Mouse (Mus musculus) heart, embryonic 14.5 days (tissue): ENCODE data around the gene Ldlrap1. TPM values are rescaled to one million over a fixed set of nuclear protein-coding genes. Genes with fewer than 3 reads are reported as not detected.
A peak's percentile ranks its signal among the peaks of the same experiment; 100 is the strongest.

Experiments used
- ATAC-seq: fragments of 200-750 bp; cut with Nextera tagmentation; 2 replicates; pipeline ENCODE4 v1.8.0; 2017; ENCODE audit warnings: low read depth, moderate TSS enrichment; ENCODE audit not compliant: insufficient number of reproducible peaks, insufficient read depth, low FRiP score
- H3K27ac ChIP-seq, 2 experiments: fragments of 200-500 bp in 1 of 2; fragments of 300-500 bp in 1 of 2; sonication (generic) in 1 of 2; replicated peaks in 1 of 2; 2 replicates each; pipeline ENCODE4 v1.5.1; 2012 to 2014; ENCODE audit warnings: low read depth in 2 of 2, low read length in 2 of 2, control low read depth in 1 of 2, mild to moderate bottlenecking in 1 of 2, mixed read lengths in 1 of 2; ENCODE audit not compliant: control insufficient read depth in 1 of 2, insufficient read depth in 1 of 2
- H3K27me3 ChIP-seq: fragments of 300-500 bp; sonication (generic); 2 replicates; pipeline ENCODE4 v1.6.1; 2014; ENCODE audit warnings: mild to moderate bottlenecking, low read length, control low read depth; ENCODE audit not compliant: control insufficient read depth, insufficient read depth
- H3K36me3 ChIP-seq: fragments of 300-500 bp; sonication (generic); 2 replicates; pipeline ENCODE4 v1.6.1; 2014; ENCODE audit warnings: mild to moderate bottlenecking, control low read depth, low read length, mixed read lengths; ENCODE audit not compliant: control insufficient read depth, insufficient read depth
- H3K4me1 ChIP-seq, 2 experiments: fragments of 200-500 bp in 1 of 2; fragments of 300-500 bp in 1 of 2; sonication (generic) in 1 of 2; 2 replicates each; pipeline ENCODE4 v1.6.1; 2012 to 2014; ENCODE audit warnings: low read length in 2 of 2, control low read depth in 1 of 2, mixed read lengths in 1 of 2; ENCODE audit not compliant: control insufficient read depth in 2 of 2, insufficient read depth in 2 of 2
- H3K4me2 ChIP-seq: fragments of 300-500 bp; sonication (generic); 2 replicates; pipeline ENCODE4 v1.6.1; 2014; ENCODE audit warnings: mild to moderate bottlenecking, low read length
- H3K4me3 ChIP-seq, 2 experiments: fragments of 200-500 bp in 1 of 2; fragments of 300-500 bp in 1 of 2; sonication (generic) in 1 of 2; 2 replicates each; pipeline ENCODE4 v1.5.1; 2012 to 2014; ENCODE audit warnings: low read length in 2 of 2, mild to moderate bottlenecking in 2 of 2, control low read depth in 1 of 2, low read depth in 1 of 2, moderate library complexity in 1 of 2; ENCODE audit not compliant: control insufficient read depth in 1 of 2, insufficient read depth in 1 of 2
- H3K9ac ChIP-seq: fragments of 300-500 bp; sonication (generic); 2 replicates; pipeline ENCODE4 v1.6.1; 2014; ENCODE audit warnings: mild to moderate bottlenecking, low read length
- H3K9me3 ChIP-seq: fragments of 300-500 bp; sonication (generic); 2 replicates; pipeline ENCODE4 v1.6.1; 2016; ENCODE audit warnings: low read length, control low read depth; ENCODE audit not compliant: control insufficient read depth
- WGBS: fragments of 180-500 bp; shearing (Covaris S2); extraction: QIAGEN DNeasy Blood & Tissue Kit; methylation state at CpG from one replicate; pipeline ENCODE4 v1.1.7; 2014; 5-methylcytosine and 5-hydroxymethylcytosine counted together
- polyA plus RNA-seq: library from polyadenylated mRNA; unstranded; fragments of >200 nt; fragmentation: Nextera tagmentation; extraction: Ambion mirVana; gene quantifications from 2 replicates; pipeline ENCODE4 v1.2.1, GENCODE M21; 2014

The Ldlrap1 gene
- polyA plus RNA-seq, 1 experiment from 2014 or later = 12.3 TPM

- Histone ChIP-seq H3K9ac (no peak overlapping the region), H3K36me3 (no peaks in the 10 kb centered on the region), H3K9me3 (no peaks in the 10 kb centered on the region), H3K4me1 (peaks cover 9 to 15% of the 10 kb centered on the region in 2 experiments), H3K27me3 (no peaks in the 10 kb centered on the region), H3K4me3 (no peak overlapping the region), H3K4me2 (no peak overlapping the region), H3K27ac (no peak overlapping the region)
- 59% methylated on average over 7 of the region's 7 CpGs for WGBS
- no peak for ATAC-seq
Observed at GRCm38 (mm10) chr4:134736147-134736546, 31.7 kb downstream of the Ldlrap1 start.

GRCm38 (mm10) chr4:134734629-134735081 is 33.2 kb downstream of the Ldlrap1 start:
- peak; percentile 6; the same call in 1 of the 2 replicates for ATAC-seq

GRCm38 (mm10) chr4:134734038-134734628 is 33.7 kb downstream of the Ldlrap1 start:
- H3K4me1 ChIP-seq = peaks cover 17 to 31% of the 10 kb centered on the region in 2 experiments
- H3K4me2 ChIP-seq = 0 out of 2 replicates have a peak overlapping the region, but pooled peaks have one; percentile 7
- no peaks in the 10 kb centered on the region for H3K9me3 ChIP-seq
- no peak overlapping the region for H3K9ac ChIP-seq
- WGBS = 7% methylated on average over 13 of the region's 13 CpGs
- H3K4me3 ChIP-seq = no peak overlapping the region
- ATAC-seq = peak; percentile 43
- H3K36me3 ChIP-seq = no peaks in the 10 kb centered on the region
- H3K27me3 ChIP-seq = no peaks in the 10 kb centered on the region
- peak overlapping the region in 1 of 2 experiments; percentile 10; a peak in 1 of 4 replicates for H3K27ac ChIP-seq

More at GRCm38 (mm10) chr4:134734629-134735081, 33.2 kb downstream of the Ldlrap1 start:
- H3K9me3 ChIP-seq = no peaks in the 10 kb centered on the region
- H3K4me2 ChIP-seq = 0 out of 2 replicates have a peak overlapping the region, but pooled peaks have one; percentile 7
- no peaks in the 10 kb centered on the region for H3K27me3 ChIP-seq
- H3K36me3 ChIP-seq = no peaks in the 10 kb centered on the region
- WGBS = 38% methylated on average over 9 of the region's 9 CpGs
- H3K4me3 ChIP-seq = no peak overlapping the region
- H3K4me1 ChIP-seq = peaks cover 17 to 26% of the 10 kb centered on the region in 2 experiments
- no peak overlapping the region for H3K9ac ChIP-seq
- H3K27ac ChIP-seq = peak overlapping the region in 1 of 2 experiments; percentile 10; a peak in 2 of 4 replicates

GRCm38 (mm10) chr4:134733371-134733770 is 34.5 kb downstream of the Ldlrap1 start:
- H3K9ac ChIP-seq = no peak overlapping the region
- H3K27ac ChIP-seq = no peak overlapping the region
- 64% methylated on average over 9 of the region's 9 CpGs for WGBS
- H3K4me1 ChIP-seq = peaks cover 17 to 31% of the 10 kb centered on the region in 2 experiments
- no peak overlapping the region for H3K4me3 ChIP-seq
- H3K36me3 ChIP-seq = no peaks in the 10 kb centered on the region
- no peak for ATAC-seq
- H3K27me3 ChIP-seq = no peaks in the 10 kb centered on the region
- no peak overlapping the region for H3K4me2 ChIP-seq
- H3K9me3 ChIP-seq = no peaks in the 10 kb centered on the region

GRCm38 (mm10) chr4:134730106-134730505 is 37.7 kb downstream of the Ldlrap1 start:
- Histone ChIP-seq H3K4me1 (peaks cover 19 to 34% of the 10 kb centered on the region in 2 experiments), H3K36me3 (no peaks in the 10 kb centered on the region), H3K27me3 (no peaks in the 10 kb centered on the region), H3K9ac (no peak overlapping the region), H3K27ac (0 out of 4 replicates have a peak overlapping the region, but pooled peaks of 1 of the 2 experiments have one; percentile 7), H3K4me2 (peak overlapping the region; percentile 31), H3K9me3 (no peaks in the 10 kb centered on the region), H3K4me3 (no peak overlapping the region)
- no peak for ATAC-seq
- under 1% methylated on average over 8 of the region's 8 CpGs for WGBS

GRCm38 (mm10) chr4:134725735-134726345 is 42.0 kb downstream of the Ldlrap1 start:
- no peak for ATAC-seq
- H3K36me3 ChIP-seq = no peaks in the 10 kb centered on the region
- H3K9ac ChIP-seq = no peak overlapping the region
- no peak overlapping the region for H3K4me2 ChIP-seq
- WGBS = 67% methylated on average over 13 of the region's 13 CpGs
- no peaks in the 10 kb centered on the region for H3K27me3 ChIP-seq
- no peak overlapping the region for H3K27ac ChIP-seq
- H3K4me1 ChIP-seq = peaks cover 14 to 26% of the 10 kb centered on the region in 2 experiments
- peaks cover 4% of the 10 kb centered on the region; the same call in 1 of the 2 replicates for H3K9me3 ChIP-seq
- no peak overlapping the region for H3K4me3 ChIP-seq

GRCm38 (mm10) chr4:134724974-134725373 is 42.9 kb downstream of the Ldlrap1 start:
- Histone ChIP-seq H3K27me3 (no peaks in the 10 kb centered on the region), H3K4me2 (no peak overlapping the region), H3K4me3 (no peak overlapping the region), H3K9ac (no peak overlapping the region), H3K9me3 (peaks cover 4% of the 10 kb centered on the region; the same call in 1 of the 2 replicates), H3K36me3 (no peaks in the 10 kb centered on the region), H3K4me1 (peaks cover 9 to 18% of the 10 kb centered on the region in 2 experiments), H3K27ac (no peak overlapping the region)
- no peak for ATAC-seq
- WGBS = 52% methylated on average over 4 of the region's 4 CpGs
